Mouse (Mus musculus) kidney, adult 9 months (tissue): ENCODE measurements at regions not wholly inside any gene's neighbourhood (a gene's known extent, or its start where the extent isn't known, plus 50 kb on each side); places are given as distances from the start of the nearest gene placed in this dataset.

Experiments used
- DNase-seq: peaks from one replicate; pipeline ENCODE4 v3.0.0; 2022

DNA sequence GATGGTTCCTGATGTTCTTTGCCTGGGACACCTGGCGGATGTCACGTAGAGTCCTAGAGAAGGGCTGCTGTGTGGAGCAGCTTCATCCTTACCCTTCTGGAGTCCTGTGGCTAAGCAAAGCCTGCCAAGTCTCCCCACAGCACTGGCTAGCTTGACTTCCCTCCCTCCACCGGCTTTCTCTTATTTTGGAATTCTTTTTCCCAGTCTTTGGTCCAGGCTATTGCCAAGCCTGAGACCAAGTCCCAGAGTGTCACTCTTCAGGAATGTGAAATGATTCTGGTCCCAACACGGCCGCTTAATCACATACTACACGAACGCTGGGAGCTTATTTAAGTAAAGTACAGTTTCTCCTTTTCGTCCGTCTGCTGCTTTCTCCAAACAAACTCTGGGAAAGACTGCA, 146.4 kb downstream of the Fndc1 start:
- DNase-seq = no peak

- DNase-seq = no peak
Measured at GRCm38 (mm10) chr17:7679786-7680185, 147.3 kb downstream of the Fndc1 start.

DNA sequence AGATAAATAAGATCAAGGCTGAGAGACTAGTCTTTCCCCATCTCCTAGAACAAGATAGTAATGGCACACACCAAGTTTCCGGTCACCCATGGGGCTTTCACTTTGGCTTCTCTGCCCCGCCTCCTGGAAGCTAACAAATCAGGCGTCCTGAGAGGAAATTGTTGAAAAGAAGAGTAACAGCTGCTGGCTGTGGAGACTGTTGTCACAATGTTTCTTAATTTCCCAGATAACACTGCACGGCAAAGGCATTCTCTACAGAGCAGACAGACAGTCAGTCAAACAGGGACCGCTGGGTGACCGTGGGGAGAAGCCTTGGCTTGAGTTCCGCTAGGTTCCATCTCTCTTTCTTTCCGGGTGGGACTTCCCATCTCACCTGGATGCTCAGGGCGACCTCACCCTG, 148.2 kb downstream of the Fndc1 start:
- DNase-seq = peak; percentile 5

DNA sequence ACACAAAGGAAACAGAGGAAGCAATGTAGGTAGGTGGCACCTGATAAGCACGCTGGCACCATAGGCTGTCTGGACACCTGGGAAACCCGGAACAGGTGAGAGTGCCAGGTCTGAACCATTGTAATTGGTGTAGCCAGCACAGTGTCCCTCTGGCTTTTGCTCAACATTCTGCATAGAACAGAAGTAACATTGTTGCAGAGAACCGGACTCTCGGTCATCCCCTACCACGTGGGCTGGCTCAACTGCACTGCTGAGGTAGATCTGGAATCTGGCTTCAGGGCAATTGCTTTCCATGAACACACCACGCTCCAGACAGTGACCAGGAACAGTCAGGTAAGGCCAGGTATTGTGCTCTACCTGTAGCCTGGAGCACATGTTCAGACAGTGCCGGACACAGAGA, 149.3 kb downstream of the Fndc1 start:
- no peak for DNase-seq

- no peak for DNase-seq
Measured at GRCm38 (mm10) chr17:7677301-7677700, 149.8 kb downstream of the Fndc1 start.

DNA sequence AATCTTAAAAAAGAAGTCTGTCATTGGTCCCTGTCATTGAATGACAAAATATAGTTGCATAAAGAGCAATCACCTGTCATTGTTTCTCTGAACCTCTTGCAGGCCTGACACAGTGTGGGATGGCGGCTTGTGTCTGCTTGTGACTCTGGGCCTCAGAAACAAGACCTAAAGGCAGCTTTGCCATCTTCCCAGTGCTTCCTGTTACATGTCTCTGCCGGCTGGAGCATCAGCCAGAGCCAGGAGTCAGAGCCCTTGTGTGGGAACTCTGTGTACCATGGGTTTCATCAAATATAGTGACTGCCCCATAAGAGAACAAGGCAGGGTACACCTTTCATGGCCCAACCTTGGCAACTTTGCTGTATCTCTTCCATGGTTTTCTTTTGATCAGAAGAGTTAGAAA, 150.3 kb downstream of the Fndc1 start:
- no peak for DNase-seq

DNA sequence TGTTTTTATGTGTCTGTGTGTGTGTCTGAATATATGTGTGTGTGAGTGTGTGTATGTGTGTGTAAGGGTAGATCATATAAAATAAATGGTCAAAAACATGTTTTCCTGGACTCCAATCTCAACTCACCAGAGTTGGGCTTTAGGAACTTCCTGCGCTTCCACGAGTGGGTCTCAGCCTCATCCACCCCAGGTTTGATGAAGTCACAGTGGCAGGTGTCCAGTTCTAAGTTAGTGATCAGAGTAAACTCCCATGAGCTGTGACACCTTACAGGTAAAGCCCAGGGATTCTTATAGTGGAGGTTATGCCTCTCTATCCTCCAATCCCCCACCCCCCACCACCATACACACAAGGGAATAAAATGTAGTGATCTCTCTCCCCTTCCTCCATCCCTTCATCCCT, 152.6 kb downstream of the Fndc1 start:
- DNase-seq = no peak

GRCm38 (mm10) chr17:7667826-7668225, 159.3 kb downstream of the Fndc1 start:
- DNase-seq = no peak

DNA sequence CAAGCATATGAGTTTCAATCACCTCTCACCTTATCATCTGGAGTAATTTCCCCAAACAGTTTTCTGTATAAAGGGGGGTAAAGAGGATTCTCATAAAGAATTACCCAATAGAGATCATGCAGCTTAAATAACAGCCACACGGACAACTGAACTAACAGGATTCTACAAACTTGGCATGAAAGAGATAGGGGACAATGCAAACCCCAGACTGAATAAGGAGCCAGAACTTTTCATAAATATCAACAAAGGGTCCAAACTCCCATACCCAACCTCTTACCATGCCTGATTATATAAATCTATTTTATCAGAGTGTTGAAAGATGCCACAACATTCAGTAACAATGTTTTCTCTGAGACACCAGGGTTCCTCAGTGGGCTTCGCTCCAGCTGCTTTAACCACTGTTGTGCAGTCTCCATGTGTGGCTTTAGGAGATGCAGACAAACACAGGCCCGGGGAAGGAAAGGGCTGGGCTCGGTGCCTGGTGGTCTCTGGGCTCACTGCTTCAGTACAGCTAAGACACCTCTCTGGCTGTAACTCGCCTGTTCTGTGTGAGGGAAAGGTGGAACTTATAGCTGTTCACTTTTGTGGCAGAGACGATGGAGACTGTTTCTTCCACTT, 160.2 kb downstream of the Fndc1 start:
- no peak for DNase-seq

DNA sequence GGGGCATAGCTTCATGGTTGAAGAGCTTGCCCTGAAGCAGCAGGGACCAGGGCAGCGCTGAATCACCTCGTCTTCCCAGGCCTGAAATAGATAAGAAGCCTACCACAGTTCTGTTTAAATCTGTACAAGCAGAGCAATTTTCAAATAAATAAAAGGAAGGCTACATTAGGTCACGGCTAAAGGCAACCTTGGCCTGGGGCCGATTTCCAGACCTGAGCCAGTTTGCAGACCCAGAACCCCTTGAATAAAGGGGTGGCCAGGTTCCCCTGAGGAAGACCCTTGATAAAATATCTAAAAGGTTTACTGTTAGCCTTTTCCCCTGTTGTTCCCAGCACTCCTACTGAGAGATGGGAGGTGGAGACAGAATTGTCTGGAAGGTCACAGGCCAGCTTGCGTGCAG, 160.9 kb downstream of the Fndc1 start:
- DNase-seq = no peak

- DNase-seq = no peak
Measured at GRCm38 (mm10) chr17:7665686-7666085, 161.4 kb downstream of the Fndc1 start.

DNA sequence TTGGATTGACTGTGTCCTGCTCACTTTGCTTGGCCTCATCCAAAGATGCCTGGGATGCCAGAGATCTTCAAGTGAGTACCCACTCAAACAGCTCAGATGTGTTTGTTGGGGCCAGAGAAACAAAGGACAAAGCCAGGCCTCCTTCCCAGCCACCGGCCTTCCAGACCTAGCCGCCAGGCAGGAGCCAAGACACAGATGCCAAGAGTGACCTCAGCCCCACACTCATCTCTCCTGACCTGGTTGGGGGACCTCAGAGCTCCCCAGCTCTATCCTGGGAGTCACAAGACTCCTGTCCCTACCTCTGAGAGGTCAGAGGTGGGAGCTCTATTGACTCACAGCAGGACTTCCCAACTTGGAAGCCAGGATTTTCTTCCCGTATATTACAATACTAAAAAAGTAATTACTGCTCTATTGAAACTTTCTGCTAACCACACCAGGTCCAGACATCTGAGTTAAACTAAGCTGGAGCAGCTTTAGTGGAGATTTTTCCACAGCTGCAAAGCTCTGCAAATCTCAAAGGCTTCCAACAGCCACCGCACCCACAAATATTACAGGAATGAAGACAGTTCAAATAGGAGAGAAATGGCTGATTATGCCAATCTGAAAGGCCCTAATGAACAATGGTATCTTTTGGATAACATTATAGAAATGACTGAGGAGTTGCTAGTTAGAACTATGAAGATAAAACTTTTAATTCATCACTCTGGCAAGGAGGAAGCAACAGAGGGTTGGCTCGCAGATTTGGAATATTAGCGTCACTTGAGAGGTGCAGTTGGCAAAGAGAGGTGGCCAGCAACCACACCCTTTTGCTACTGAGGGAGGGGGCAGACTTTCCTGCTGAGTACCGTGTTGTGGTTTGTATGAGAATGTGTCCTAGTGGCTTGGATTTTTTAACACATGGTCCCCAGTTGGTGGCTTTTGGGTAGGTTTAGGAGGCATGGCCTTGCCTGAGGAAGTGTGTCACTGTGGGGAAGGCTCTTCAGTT, 162.9 kb downstream of the Fndc1 start:
- DNase-seq = no peak

- DNase-seq = peak; percentile 2
Measured at GRCm38 (mm10) chr17:7656503-7656902, 170.6 kb downstream of the Fndc1 start.

- no peak for DNase-seq
Measured at GRCm38 (mm10) chr17:7655966-7656365, 171.1 kb downstream of the Fndc1 start.

DNA sequence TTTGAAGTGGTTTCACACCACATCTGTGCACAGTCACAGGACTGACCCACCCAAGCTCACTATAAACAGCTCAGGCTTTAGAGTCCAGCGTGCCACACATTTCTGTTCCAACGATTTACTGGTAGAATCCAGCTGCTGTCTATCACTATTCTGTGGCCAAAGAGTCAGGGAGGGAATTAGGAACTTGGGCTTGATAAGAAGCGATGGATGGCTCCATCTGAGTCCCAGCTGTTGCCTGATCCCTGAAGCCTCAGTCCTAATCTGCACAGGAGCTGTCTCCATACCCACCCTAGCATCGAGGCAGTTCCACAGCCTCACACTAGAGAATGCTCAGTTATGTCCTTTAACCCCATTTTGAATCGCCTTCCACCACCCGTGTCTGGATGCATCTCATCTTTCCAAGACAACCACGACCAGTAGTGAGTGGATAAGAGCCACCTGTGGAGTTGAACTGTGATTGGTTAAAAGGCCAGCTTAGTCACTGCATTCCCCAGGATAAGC, 173.0 kb downstream of the Fndc1 start:
- DNase-seq = no peak

DNA sequence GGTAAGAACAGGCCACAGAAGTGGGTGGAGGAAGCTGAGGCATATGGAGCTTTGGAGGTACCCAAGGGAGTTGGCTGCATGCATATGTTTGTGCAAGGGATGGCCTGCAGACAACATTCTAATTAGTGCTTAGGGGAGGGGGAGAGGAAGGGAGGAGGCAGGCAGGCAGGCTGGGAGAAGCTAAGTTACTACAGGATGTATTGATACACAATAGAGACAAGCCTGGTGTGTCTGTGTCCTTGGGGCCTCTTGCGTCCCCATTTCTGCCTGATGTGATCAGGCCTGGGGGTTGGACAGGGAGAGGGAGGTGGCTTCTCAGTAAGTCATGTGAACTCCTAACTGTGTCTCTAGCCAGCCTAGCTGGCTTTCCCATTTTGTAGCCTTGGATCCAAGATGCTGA, 175.1 kb downstream of the Fndc1 start:
- no peak for DNase-seq

DNA sequence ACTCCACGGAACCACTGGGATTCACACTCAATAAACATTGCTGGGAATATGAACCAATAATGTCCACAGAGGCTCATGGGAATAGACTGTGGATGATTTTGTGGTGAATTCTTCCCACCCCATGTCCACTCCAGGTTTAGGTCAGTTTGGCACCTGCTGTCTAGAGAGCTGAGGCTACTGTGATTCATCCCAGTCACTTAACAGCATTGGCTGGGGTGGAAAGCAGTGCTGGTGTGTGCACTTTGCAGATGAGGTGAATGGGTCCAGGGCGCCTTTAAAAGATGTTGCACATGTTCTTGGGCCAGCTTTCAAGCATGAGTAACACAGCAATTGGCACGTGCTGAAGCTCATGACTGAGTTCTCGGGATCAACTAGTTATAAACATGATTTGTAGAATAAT, 176.7 kb downstream of the Fndc1 start:
- DNase-seq = no peak

- no peak for DNase-seq
Measured at GRCm38 (mm10) chr17:7644857-7645481, 182.1 kb downstream of the Fndc1 start.

- no peak for DNase-seq
Measured at GRCm38 (mm10) chr17:7643640-7644039, 183.5 kb downstream of the Fndc1 start.

DNA sequence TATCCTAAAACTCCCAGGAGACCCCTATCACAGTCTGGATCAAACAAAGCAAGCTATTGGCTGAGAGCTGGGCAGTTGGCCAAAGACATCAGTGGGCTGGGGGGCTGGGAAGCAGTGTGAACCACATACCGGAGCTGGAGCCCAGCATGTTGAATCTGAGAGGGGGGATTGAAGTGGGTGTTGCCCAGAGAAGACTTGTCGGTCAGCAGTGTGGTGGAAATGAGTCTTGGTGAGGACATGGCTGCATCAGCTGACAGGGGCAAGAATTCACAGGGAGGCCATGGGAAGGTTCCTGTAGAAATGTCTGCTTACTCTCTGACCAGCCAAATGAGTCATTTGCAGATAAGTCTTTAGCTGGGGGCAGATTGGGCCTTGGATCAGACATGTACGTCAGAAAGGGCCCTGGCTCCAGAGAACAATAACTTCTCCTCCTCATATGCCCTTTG, 184.6 kb downstream of the Fndc1 start:
- no peak for DNase-seq

- no peak for DNase-seq
Measured at GRCm38 (mm10) chr17:7634291-7634664, 192.8 kb downstream of the Fndc1 start.

DNA sequence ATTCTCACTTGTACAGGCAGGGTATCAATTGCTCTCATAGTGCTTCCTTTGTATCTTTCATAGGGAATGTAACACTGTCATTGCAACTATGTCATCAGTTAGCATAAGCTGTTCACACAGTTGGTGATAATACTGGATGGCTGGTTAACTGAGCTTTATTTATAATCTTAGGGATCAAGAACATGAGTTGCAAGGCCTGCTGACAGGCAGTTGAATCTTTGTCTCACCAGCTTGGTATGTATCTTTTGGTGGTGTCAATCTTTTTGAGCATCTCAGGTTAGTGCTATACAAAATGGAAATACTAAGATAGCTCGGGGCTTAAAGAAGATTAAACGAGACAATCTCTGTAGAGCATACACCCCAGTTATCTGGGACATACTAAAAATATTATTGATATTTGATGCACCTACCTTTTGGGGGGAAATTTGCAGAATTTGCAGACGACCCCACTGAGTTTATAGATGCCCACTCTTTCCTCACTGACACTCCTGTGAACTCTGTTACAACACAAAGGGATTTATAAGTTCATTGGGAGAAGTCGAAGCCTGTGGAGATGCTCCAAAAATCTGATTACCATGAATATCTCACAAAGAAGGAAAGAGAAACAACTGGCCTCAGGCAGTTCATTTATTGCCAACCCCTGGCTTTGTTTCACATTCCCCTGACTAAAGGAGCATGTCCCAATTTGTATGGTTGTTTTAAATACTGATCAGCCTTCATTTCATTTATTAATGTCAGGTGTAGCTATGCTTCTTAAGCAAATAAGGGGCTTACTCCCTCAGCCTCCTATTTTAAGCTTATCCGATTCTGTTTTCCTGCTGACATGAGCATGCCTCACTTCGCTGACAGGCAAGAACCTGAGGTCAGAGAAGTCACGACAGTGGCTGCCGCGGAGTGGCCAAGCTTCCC, 193.5 kb downstream of the Fndc1 start:
- DNase-seq = no peak

- DNase-seq = no peak
Measured at GRCm38 (mm10) chr17:7625746-7626145, 201.4 kb downstream of the Fndc1 start.
